Mouse (Mus musculus) kidney, adult 2 months (tissue): ENCODE measurements around the gene Atad3a.

Experiments used
- CTCF ChIP-seq: fragments of 200-500 bp; conservative IDR thresholded peaks from 2 replicates; pipeline ENCODE4 v1.5.1; 2011; ENCODE audit warnings: low read depth, mild to moderate bottlenecking, control low read depth, low read length, moderate library complexity, mixed read lengths; ENCODE audit not compliant: insufficient read depth, insufficient read length
- POLR2A ChIP-seq: fragments of 200-500 bp; IDR thresholded peaks from one replicate; pipeline ENCODE4 v1.6.1; 2011; ENCODE audit warnings: low read depth, low read length, control low read depth

GRCm38 (mm10) chr4:155775855-155776254 lies 15.0 kb upstream of the Atad3a start:
- no peak for TF ChIP-seq CTCF
- no peak for TF ChIP-seq POLR2A
